In genomic region chr5:23013997-23014396, GRCm38 (mm10) we compare ENCODE assay signal across 25 mouse cellular contexts.
DNase-seq lines count a peak whose midpoint lies in the region; ATAC-seq and TF ChIP-seq lines count a peak whose summit lies in the region.
"Had no signal": no experiment of that assay in that cellular context is flagged by ENCODE, and none has a peak within 500 bp of the region (broad histone marks: within the 10 kb centered on the region; RNA-seq: fewer than 3 reads in every experiment).

No protein-coding gene starts in this region.

- H3K27ac ChIP-seq in lung, embryonic 14.5 days (ENCODE audit: low read depth), result no peak overlapping the region
- H3K27ac ChIP-seq in lung, postnatal 0 days (ENCODE audit: low read length), result no peak overlapping the region
- no peak overlapping the region for H3K27ac ChIP-seq in heart, embryonic 15.5 days
- H3K27ac ChIP-seq: embryonic facial prominence, embryonic 15.5 days; forebrain, embryonic 10.5 days; gastrocnemius, adult 2 months; hindbrain, embryonic 13.5 days had no signal

- TF ChIP-seq EP300 in lung, postnatal 0 days (IDR thresholded peaks at IDR 0.05), result no peak

- H3K4me3 ChIP-seq in lung, embryonic 14.5 days (ENCODE audit: low read depth, low read length), result no peak overlapping the region
- H3K4me3 ChIP-seq in lung, postnatal 0 days (ENCODE audit: low read depth, low read length), result no peak overlapping the region
- no peak overlapping the region for H3K4me3 ChIP-seq in heart, embryonic 15.5 days
- H3K4me3 ChIP-seq: embryonic facial prominence, embryonic 15.5 days; erythroblast, embryonic 14.5 days; forebrain, embryonic 10.5 days; gastrocnemius, adult 2 months; hindbrain, embryonic 13.5 days had no signal

- no peak overlapping the region for H3K4me2 ChIP-seq in lung, embryonic 14.5 days
- no peak overlapping the region for H3K4me2 ChIP-seq in lung, postnatal 0 days (replicated peaks; ENCODE audit: low read depth, low read length)
- no peak overlapping the region for H3K4me2 ChIP-seq in heart, embryonic 15.5 days
- H3K4me2 ChIP-seq: embryonic facial prominence, embryonic 15.5 days; hindbrain, embryonic 13.5 days had no signal

- no peaks in the 10 kb centered on the region for H3K27me3 ChIP-seq in lung, embryonic 14.5 days (ENCODE audit: insufficient read depth, low read length)
- H3K27me3 ChIP-seq in lung, postnatal 0 days (replicated peaks; ENCODE audit: insufficient read depth, low read length), result no peaks in the 10 kb centered on the region
- H3K27me3 ChIP-seq in heart, embryonic 15.5 days, result no peaks in the 10 kb centered on the region
- H3K27me3 ChIP-seq: embryonic facial prominence, embryonic 15.5 days; hindbrain, embryonic 13.5 days; Patski had no signal

- ATAC-seq in lung, embryonic 14.5 days (ENCODE audit: insufficient read depth), result peak; percentile 69; the same call in 1 of the 2 replicates
- ATAC-seq in lung, postnatal 0 days, result no peak
- 0 out of 2 replicates have a peak, but pooled peaks have one; percentile 31 for ATAC-seq in heart, embryonic 15.5 days (replicated peaks; ENCODE audit: insufficient number of reproducible peaks, insufficient read depth, low FRiP score, low read depth)
- ATAC-seq: activated CD4-positive, CD25-positive, alpha-beta regulatory T cell, adult 4 months; forebrain, embryonic 14.5 days; intestine, embryonic 16.5 days; Patski had no signal

- TF ChIP-seq CTCF in lung, embryonic 14.5 days (IDR thresholded peaks at IDR 0.05; ENCODE audit: low read depth), result no peak
- no peak for TF ChIP-seq CTCF in lung, postnatal 0 days (IDR thresholded peaks at IDR 0.05)

- no peaks in the 10 kb centered on the region for H3K9me3 ChIP-seq in lung, embryonic 14.5 days (ENCODE audit: low read depth, low read length)
- H3K9me3 ChIP-seq in lung, postnatal 0 days (ENCODE audit: low read length), result no peaks in the 10 kb centered on the region
- H3K9me3 ChIP-seq in heart, embryonic 15.5 days (replicated peaks), result no peaks in the 10 kb centered on the region
- H3K9me3 ChIP-seq: embryonic facial prominence, embryonic 15.5 days; forebrain, embryonic 10.5 days; hindbrain, embryonic 13.5 days had no signal

- H3K9ac ChIP-seq in lung, embryonic 14.5 days, result no peak overlapping the region
- H3K9ac ChIP-seq in lung, postnatal 0 days (replicated peaks; ENCODE audit: low read depth), result no peak overlapping the region
- H3K9ac ChIP-seq in heart, embryonic 15.5 days, result no peak overlapping the region
- H3K9ac ChIP-seq: embryonic facial prominence, embryonic 15.5 days; hindbrain, embryonic 13.5 days had no signal

- peak; percentile 33 to 40 for DNase-seq in heart, adult 18-20 months
- DNase-seq in heart, postnatal 36 days, result no peak
- DNase-seq in lung, embryonic 14.5 days, result peak; percentile 34
- DNase-seq in lung, postnatal 0 days (ENCODE audit: low spot score), result no peak
- DNase-seq in heart, postnatal 4 days, result peak; percentile 46
- DNase-seq in urinary bladder, postnatal 14 days (ENCODE audit: low spot score), result no peak
- DNase-seq in kidney, adult 9 months, result no peak
- DNase-seq: adrenal gland, adult 2 months; adrenal gland, postnatal 36 days; cerebellum, adult 11 months; cerebellum, adult 8-10 months; cerebellum, postnatal 14 days; embryo, embryonic 11 days; gastrocnemius, adult 2 months; gastrocnemius, postnatal 36 days; kidney, adult 2 months had no signal

- H3K4me1 ChIP-seq in lung, embryonic 14.5 days (ENCODE audit: insufficient read depth), result no peaks in the 10 kb centered on the region
- H3K4me1 ChIP-seq in lung, postnatal 0 days (ENCODE audit: insufficient read depth, low read depth, low read length), result no peaks in the 10 kb centered on the region
- peaks cover 8% of the 10 kb centered on the region for H3K4me1 ChIP-seq in heart, embryonic 15.5 days (replicated peaks)
- H3K4me1 ChIP-seq: embryonic facial prominence, embryonic 15.5 days; forebrain, embryonic 10.5 days; hindbrain, embryonic 13.5 days had no signal

- intact Hi-C loops in heart, postnatal 36 days (cut with DNase I), result no loop called here

- H3K36me3 ChIP-seq in lung, embryonic 14.5 days (ENCODE audit: insufficient read depth), result no peaks in the 10 kb centered on the region
- H3K36me3 ChIP-seq in lung, postnatal 0 days (ENCODE audit: insufficient read depth, low read length), result no peaks in the 10 kb centered on the region
- no peaks in the 10 kb centered on the region for H3K36me3 ChIP-seq in heart, embryonic 15.5 days
- H3K36me3 ChIP-seq: embryonic facial prominence, embryonic 15.5 days; forebrain, embryonic 10.5 days; hindbrain, embryonic 13.5 days had no signal

Comparison
In these comparisons a context has a peak if more than half of its experiments do, and no peak if none do; other contexts are left out.
1. DNase-seq: peak in heart, adult 18-20 months (2 of 2), lung, embryonic 14.5 days (single experiment) and heart, postnatal 4 days (single experiment); none in heart, postnatal 36 days (0 of 2), lung, postnatal 0 days (single experiment), urinary bladder, postnatal 14 days (single experiment) and kidney, adult 9 months (single experiment).